Mouse (Mus musculus) stomach, postnatal 0 days (tissue): Measurements from ENCODE around the gene Hdac5.

Experiments used
- CTCF ChIP-seq: IDR thresholded peaks from 2 replicates; pipeline ENCODE4 v1.5.1; 2016; ENCODE audit warnings: antibody characterized with exemption, low read depth, mild to moderate bottlenecking, moderate library complexity
- EP300 ChIP-seq: optimal IDR thresholded peaks from 2 replicates; pipeline ENCODE3; 2016; ENCODE audit warnings: antibody characterized with exemption

DNA sequence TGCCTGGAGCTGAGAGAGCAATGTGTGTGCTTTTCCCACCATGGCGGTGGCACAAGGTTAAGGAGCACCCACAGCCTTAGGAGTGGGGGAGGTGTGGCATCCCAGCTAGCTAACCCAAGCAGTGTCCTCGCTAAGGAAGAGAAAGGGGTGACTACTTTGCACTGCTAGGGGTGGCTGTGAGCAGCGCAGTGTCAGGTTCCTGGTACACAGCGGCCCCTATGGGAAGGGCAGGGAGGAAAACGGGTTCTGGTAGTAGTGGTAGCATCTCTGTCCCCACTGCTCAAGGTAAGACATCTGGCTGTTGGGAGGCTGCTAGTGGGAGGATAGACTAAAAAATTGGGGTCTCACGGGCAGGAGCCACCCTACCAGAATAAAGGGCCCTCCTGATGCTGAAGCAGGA, 31.7 kb downstream of the Hdac5 start:
- peak; percentile 41 for TF ChIP-seq CTCF
- no peak for TF ChIP-seq EP300
